Mouse (Mus musculus) spleen, postnatal 10 days (tissue): ENCODE data around the gene Cers6.

Experiments used
- DNase-seq, 2 experiments: peaks; one replicate each; pipeline ENCODE4 v3.0.0; 2021 to 2022; ENCODE audit warnings: low spot score in 2 of 2

Cers6 gene

DNA sequence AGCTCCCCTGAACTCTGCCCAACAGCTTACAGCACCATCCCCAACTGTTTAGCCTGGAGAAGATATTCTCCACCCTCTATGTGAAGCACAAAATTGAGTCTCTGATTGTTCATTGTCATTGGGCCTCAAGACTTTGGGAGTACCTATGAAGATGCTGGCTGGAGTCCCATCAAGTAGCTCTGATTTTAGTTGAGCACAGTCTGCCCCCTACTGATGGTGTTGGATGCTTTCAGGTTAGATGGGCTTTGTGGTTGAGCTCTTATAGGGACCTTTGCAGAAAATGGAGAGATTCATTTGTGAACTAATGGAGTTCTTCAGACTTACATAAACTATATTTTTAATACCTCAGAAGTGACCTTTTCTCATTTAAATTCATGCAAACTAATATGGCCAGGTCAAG is 200.1 kb downstream of the Cers6 start:
- DNase-seq, result no peak

DNA sequence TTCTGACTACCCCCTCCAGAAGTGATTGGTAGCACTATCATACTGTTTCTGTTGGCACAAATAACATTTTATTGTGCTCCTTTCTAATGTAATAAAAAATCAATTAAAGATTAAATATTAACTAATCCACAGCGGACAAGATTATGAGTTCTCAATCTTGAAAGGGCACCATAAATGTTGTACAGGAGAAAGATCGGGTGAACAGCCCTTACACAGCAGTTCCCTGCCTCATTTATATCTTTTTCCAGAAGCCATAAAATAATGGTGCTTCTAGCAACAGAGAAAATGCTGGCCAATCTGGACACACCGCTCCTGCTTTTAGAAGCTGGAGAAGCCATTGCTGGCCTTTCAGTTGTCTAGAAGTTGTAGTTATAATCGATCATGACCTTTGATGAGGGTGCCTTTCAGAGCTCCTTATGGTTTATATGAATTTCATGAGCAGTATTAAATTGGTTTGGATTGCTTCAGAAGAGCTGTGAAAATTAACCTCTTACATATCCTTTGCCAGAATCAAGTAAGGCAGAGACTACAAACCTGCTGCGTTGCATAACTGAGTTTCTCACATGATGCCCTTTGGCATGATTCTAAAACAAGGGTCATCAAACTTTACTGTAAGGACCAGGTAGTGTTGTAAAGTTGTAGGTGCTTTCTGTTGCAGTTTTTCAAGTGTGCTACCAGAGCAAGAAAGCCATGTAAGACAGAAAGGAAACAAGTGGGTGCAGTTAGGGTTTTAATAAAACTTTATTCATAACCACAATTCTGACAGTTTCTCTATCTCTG is 200.9 kb downstream of the Cers6 start:
- DNase-seq, result no peak

DNA sequence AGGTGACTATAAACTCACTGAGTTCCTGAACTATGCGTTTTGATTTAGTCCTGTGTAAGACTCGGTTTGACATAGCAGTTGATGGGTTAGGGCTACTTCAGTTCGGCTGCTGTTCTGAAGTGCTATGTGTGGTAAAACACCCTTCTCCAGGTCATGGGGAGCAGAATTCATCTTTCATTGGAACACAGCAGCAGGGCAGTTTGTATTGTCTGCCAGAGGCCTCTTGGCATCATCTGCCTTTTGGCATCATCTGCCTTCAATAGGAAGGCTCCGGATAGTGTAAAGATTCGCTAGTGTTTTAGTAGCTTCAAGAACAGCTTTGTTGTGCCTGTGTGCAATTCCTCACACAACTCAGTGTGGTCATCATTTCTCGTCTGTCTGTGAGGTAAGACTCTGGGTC is 203.5 kb downstream of the Cers6 start:
- DNase-seq, result no peak

DNA sequence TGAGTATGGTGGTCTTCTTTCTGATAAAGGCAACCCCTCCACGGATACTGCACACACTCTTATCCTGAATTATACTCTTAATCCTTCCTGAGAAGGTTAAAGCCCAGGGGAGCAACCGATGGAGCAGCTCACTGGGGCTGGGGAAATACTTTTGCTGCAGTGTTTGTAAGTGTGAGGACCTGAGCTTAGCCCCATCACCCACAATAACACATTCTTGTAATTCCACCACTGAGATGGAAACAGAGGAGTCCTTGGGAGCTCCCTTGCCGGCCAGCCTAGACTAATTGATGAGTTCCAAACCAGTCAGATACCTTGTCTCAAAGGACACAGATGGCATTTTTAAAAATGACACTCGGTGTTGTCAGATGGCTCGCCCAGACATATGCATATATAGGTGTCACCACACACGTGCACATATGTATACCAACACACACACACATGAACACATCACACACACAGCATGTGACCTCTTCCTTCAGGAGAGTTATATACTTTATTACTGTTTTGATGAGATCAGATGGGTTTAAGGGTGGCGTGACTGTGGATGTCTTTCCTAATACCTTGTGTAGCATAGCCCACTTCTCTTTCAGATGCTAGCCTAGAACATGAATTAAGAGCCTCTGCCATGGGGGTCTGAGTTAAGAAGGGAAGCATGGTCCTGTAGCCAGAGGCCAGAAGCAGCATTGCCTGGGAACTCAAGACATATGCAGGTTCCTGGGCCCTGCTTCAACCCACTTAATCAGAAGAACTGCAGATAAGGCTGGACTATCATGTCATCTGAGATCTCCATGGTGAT is 210.4 kb downstream of the Cers6 start:
- no peak for DNase-seq

DNA sequence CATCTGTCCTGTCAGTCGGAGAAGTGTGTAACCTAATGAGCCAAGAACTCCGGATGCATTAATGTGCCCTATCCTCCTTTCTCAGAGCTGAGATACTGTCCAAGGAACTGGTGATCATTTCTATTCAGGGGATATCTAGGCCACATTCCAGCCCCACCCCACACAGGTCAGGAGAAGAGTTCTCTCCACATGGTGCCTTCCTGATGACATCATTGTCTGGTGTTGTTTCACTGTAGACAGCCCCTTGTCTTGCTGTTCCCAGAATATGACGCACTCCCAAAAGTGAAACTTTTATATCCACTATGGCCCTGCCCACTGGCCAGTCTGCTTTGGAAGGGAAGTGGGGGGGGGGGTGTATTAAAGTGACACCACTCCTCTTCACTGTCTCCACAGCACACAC is 215.9 kb downstream of the Cers6 start:
- DNase-seq, result no peak

GRCm38 (mm10) chr2:69080760-69081159 is 219.5 kb downstream of the Cers6 start:
- no peak for DNase-seq

GRCm38 (mm10) chr2:69082499-69083197 is 221.4 kb downstream of the Cers6 start:
- no peak for DNase-seq

DNA sequence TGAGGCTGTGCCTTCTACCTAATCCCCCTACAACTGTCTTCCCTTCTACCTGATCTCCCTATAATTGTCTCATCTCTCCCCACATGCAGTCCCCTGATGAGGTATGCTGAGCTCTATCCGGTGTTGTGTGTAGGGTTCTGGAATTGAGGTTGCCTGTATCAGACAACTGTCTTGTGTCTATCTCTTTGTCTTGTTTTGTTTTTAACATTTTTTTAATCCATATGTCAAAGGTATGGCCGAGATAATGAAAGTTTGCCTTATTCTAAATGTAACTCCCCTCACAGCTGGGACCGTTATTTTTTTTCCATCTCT is 221.9 kb downstream of the Cers6 start:
- no peak for DNase-seq

DNA sequence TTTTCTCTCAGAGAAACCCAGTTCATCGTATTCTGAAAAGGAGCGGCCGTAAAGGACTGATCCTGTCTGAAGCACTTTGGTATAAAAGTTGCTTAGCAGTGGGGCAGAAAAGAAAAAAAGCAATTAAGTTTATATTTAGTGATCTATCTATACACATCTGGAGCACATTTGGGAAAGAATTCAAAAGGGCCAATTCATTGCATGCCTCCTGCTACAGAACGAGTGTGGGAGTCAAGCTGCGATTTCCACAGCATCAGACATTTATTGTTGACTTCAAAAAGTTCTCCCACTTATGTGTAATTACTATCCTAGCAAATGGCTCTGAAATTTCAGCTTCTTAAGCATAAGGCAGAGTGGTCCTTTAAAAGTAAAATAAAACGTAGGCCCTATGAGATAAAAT is 223.2 kb downstream of the Cers6 start:
- no peak for DNase-seq

GRCm38 (mm10) chr2:69086505-69087260 is 225.4 kb downstream of the Cers6 start:
- no peak for DNase-seq

- no peak for DNase-seq
These were observed 234.6 kb downstream of the Cers6 start for GRCm38 (mm10) chr2:69095836-69096235.

GRCm38 (mm10) chr2:69096821-69097220 is 235.6 kb downstream of the Cers6 start:
- DNase-seq, result no peak

- no peak for DNase-seq
These were observed 236.3 kb downstream of the Cers6 start for GRCm38 (mm10) chr2:69097526-69097925.

GRCm38 (mm10) chr2:69098701-69099100 is 237.5 kb downstream of the Cers6 start:
- no peak for DNase-seq

- no peak for DNase-seq
These were observed 237.9 kb downstream of the Cers6 start for GRCm38 (mm10) chr2:69099147-69099546.

DNA sequence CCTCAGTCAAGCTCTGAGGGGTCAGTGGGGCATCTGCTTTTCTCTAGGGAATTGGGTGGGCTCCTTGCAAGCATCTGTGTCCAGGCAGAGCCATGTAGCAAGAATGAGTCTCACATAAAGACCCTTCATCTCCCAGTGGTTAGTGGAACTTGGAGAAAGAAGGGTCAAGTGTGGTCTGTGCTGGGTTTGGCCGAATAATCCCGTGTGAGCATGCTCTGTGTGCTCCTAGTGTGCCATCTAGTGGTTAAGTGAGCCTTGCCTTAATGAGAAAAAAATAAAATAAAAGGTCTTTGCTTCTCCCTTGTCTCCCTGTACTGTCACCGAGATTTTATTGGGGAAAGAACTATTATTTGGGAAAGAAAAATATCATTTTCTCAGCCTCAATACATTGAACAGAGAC is 239.5 kb downstream of the Cers6 start:
- peak in 1 of 2 experiments; percentile 30 for DNase-seq

- no peak for DNase-seq
These were observed 242.3 kb downstream of the Cers6 start for GRCm38 (mm10) chr2:69103526-69103925.

DNA sequence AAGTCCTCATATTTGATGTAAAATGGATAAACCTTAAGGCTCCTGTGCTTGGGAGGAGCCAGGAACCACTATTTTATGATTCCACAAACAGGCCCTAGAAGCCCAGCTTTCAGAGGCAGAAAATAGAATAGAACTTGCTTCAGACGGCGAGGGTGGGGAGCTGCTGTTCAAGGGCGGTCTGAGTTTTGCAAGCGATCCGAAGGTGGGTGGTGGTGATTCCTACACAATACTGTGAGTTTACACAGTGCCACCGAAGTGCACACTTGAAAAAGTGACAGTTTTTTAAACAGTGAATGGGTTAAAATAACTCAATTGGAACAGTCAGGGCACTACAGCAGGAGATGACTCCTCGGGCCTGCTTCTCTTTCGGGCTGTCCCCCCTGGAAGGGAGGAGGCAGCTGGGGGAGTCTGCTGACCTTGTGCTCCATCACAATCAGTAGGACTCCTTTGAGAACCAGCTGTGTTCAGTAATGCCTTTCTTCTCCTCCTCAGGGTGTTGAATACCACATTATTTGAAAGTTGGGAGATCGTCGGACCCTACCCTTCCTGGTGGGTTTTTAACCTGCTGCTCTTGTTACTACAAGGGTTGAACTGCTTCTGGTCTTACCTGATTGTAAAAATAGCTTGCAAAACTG is 243.4 kb downstream of the Cers6 start:
- no peak for DNase-seq

- DNase-seq, result no peak
These were observed 248.0 kb downstream of the Cers6 start for GRCm38 (mm10) chr2:69109246-69109645.

- DNase-seq, result no peak
These were observed 248.5 kb downstream of the Cers6 start for GRCm38 (mm10) chr2:69109710-69110109.

- no peak for DNase-seq
These were observed 251.4 kb downstream of the Cers6 start for GRCm38 (mm10) chr2:69112609-69113008.
